Mouse (Mus musculus): Measurements from ENCODE around the gene Wscd2. TPM values are rescaled to one million over a fixed set of nuclear protein-coding genes. Genes with fewer than 3 reads are reported as not detected.
A peak's percentile ranks its signal among the peaks of the same experiment; 100 is the strongest.

The Wscd2 gene
- polyA plus RNA-seq, 1 experiment from 2014 or later: 6.2 TPM

DNA sequence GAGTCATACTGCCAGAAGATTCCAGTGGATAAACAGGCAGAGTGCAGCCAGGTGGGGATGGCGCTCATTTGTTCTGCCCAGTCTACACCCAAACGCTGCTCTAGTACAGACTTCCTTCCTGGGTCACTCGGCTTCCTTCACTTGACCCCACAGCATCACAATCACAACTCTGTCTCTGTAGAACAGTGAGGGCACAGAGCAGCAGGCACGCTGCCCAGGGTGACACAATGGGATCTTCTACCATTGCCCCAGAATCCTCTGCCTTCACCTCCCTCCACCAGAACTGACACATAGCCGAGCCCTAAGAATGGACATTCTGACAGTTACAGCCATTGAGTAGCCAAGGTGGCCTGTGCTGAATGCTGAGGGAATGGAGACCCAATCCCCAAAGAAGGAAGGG, 20.3 kb upstream of the Wscd2 start:
- WGBS: 77% methylated on average over 5 of the region's 5 CpGs

GRCm38 (mm10) chr5:113471417-113471816, 18.7 kb upstream of the Wscd2 start:
- WGBS: 46% methylated on average over 4 of the region's 4 CpGs
- Histone ChIP-seq H3K9me3 (replicated peaks; ENCODE audit: control insufficient read depth, low read length) (no peaks in the 10 kb centered on the region), H3K36me3 (ENCODE audit: control insufficient read depth, insufficient read depth, low read length) (no peaks in the 10 kb centered on the region), H3K4me3 (replicated peaks; ENCODE audit: low read length) (no peak overlapping the region), H3K4me2 (ENCODE audit: low read depth, low read length) (no peak overlapping the region), H3K4me1 (ENCODE audit: control insufficient read depth, insufficient read depth, low read length) (peaks cover 15% of the 10 kb centered on the region), H3K27me3 (ENCODE audit: control insufficient read depth, insufficient read depth, low read length) (no peaks in the 10 kb centered on the region; the same call in 1 of the 2 replicates), H3K27ac (ENCODE audit: low read length) (no peak overlapping the region), H3K9ac (ENCODE audit: low read length) (no peak overlapping the region)
- ATAC-seq (ENCODE audit: insufficient read depth, low FRiP score): no peak

More for the DNA sequence above, 20.3 kb upstream of the Wscd2 start:
- no peak overlapping the region for H3K4me3 ChIP-seq (replicated peaks; ENCODE audit: low read length)
- H3K4me2 ChIP-seq (ENCODE audit: low read depth, low read length): no peak overlapping the region
- peaks cover 15% of the 10 kb centered on the region for H3K4me1 ChIP-seq (ENCODE audit: control insufficient read depth, insufficient read depth, low read length)
- H3K9ac ChIP-seq (ENCODE audit: low read length): no peak overlapping the region
- ATAC-seq (ENCODE audit: insufficient read depth, low FRiP score): no peak
- H3K27ac ChIP-seq (ENCODE audit: low read length): no peak overlapping the region
- H3K27me3 ChIP-seq (ENCODE audit: control insufficient read depth, insufficient read depth, low read length): no peaks in the 10 kb centered on the region; the same call in 1 of the 2 replicates
- no peaks in the 10 kb centered on the region for H3K36me3 ChIP-seq (ENCODE audit: control insufficient read depth, insufficient read depth, low read length)
- no peaks in the 10 kb centered on the region for H3K9me3 ChIP-seq (replicated peaks; ENCODE audit: control insufficient read depth, low read length)

GRCm38 (mm10) chr5:113472339-113472738, 17.8 kb upstream of the Wscd2 start:
- 56% methylated on average over 7 of the region's 7 CpGs for WGBS
- Histone ChIP-seq H3K9ac (ENCODE audit: low read length) (no peak overlapping the region), H3K27me3 (ENCODE audit: control insufficient read depth, insufficient read depth, low read length) (no peaks in the 10 kb centered on the region; the same call in 1 of the 2 replicates), H3K4me1 (ENCODE audit: control insufficient read depth, insufficient read depth, low read length) (peaks cover 10% of the 10 kb centered on the region), H3K4me3 (replicated peaks; ENCODE audit: low read length) (no peak overlapping the region), H3K27ac (ENCODE audit: low read length) (no peak overlapping the region), H3K4me2 (ENCODE audit: low read depth, low read length) (no peak overlapping the region), H3K36me3 (ENCODE audit: control insufficient read depth, insufficient read depth, low read length) (no peaks in the 10 kb centered on the region), H3K9me3 (replicated peaks; ENCODE audit: control insufficient read depth, low read length) (no peaks in the 10 kb centered on the region)
- ATAC-seq (ENCODE audit: insufficient read depth, low FRiP score): no peak

DNA sequence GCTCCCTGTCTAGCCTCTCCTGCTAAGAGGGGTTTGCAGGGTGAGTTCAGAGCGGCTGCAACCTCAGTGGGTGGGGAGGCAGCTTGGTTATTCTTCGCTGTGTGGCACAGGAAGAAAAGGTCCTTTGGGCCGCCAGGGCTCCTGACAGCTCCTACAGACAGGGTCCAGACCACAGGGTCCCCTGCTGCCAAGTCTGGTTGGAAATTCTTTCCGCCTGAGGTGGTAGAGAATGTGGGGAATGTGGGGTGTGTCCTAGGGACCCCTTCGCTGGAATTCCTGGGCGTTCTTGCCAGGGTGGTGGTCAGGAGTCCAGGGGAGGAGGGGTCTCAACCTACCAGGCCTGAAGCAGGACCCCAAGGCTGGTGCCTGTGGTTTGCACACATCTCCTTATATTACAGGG, 13.3 kb upstream of the Wscd2 start:
- WGBS: 17% methylated on average over 6 of the region's 6 CpGs
- 0 out of 2 replicates have a peak, but pooled peaks have one; percentile 21 for ATAC-seq (ENCODE audit: insufficient read depth, low FRiP score)
- H3K27ac ChIP-seq (ENCODE audit: low read length): no peak overlapping the region; the same call in 1 of the 2 replicates

DNA sequence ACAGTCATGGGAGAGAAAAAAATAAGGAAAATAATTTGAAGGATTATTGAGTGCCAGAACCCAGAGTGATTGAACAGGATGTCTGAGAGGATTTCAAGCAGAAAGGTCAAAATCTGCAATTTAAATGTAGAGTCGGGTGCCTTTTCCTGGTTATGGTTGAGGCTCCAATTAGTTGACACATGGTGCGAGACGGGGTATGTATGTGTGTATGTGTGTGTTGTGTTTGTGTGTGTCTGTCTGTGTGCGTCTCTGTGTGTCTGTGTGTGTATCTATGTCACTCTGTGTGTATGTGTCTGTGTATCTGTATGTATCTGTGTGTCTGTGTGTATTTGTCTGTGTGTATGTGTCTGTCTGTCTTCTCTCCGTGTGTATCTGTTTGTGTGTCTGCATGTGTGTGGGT, 11.1 kb upstream of the Wscd2 start:
- WGBS: 87% methylated on average over 5 of the region's 5 CpGs
- no peak for ATAC-seq (ENCODE audit: insufficient read depth, low FRiP score)
- H3K9me3 ChIP-seq (replicated peaks; ENCODE audit: control insufficient read depth, low read length): no peaks in the 10 kb centered on the region

More for the DNA sequence above, 13.3 kb upstream of the Wscd2 start:
- Histone ChIP-seq H3K9me3 (replicated peaks; ENCODE audit: control insufficient read depth, low read length) (no peaks in the 10 kb centered on the region), H3K27me3 (ENCODE audit: control insufficient read depth, insufficient read depth, low read length) (no peaks in the 10 kb centered on the region; the same call in 1 of the 2 replicates), H3K4me2 (ENCODE audit: low read depth, low read length) (no peak overlapping the region), H3K4me3 (replicated peaks; ENCODE audit: low read length) (no peak overlapping the region), H3K36me3 (ENCODE audit: control insufficient read depth, insufficient read depth, low read length) (no peaks in the 10 kb centered on the region), H3K4me1 (ENCODE audit: control insufficient read depth, insufficient read depth, low read length) (no peaks in the 10 kb centered on the region), H3K9ac (ENCODE audit: low read length) (peak overlapping the region; percentile 31; the same call in 1 of the 2 replicates)

DNA sequence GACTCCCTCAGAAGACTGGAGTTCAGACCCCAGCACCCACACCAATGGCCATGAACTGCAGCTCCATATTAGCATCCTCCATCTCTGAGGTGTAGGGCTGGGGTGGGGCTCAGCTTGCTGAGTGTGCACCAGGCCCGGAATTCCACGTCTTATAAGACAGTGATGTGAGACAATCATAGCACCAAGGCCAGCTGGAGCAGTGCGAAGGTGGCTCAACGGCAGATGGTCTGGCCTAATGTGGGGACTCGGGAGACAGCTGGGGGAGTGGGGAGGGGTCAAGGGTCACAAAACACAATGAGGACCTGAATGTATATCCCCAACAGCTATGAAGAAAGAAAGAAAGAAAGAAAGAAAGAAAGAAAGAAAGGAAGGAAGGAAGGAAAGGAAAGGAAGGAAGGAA, 9.7 kb upstream of the Wscd2 start:
- Histone ChIP-seq H3K36me3 (ENCODE audit: control insufficient read depth, insufficient read depth, low read length) (no peaks in the 10 kb centered on the region), H3K9ac (ENCODE audit: low read length) (no peak overlapping the region), H3K4me2 (ENCODE audit: low read depth, low read length) (no peak overlapping the region), H3K27ac (ENCODE audit: low read length) (no peak overlapping the region), H3K4me1 (ENCODE audit: control insufficient read depth, insufficient read depth, low read length) (no peaks in the 10 kb centered on the region), H3K4me3 (replicated peaks; ENCODE audit: low read length) (no peak overlapping the region), H3K27me3 (ENCODE audit: control insufficient read depth, insufficient read depth, low read length) (no peaks in the 10 kb centered on the region), H3K9me3 (replicated peaks; ENCODE audit: control insufficient read depth, low read length) (no peaks in the 10 kb centered on the region)
- WGBS: 55% methylated on average over 5 of the region's 5 CpGs
- no peak for ATAC-seq (ENCODE audit: insufficient read depth, low FRiP score)

More for the DNA sequence above, 11.1 kb upstream of the Wscd2 start:
- Histone ChIP-seq H3K4me3 (replicated peaks; ENCODE audit: low read length) (no peak overlapping the region), H3K36me3 (ENCODE audit: control insufficient read depth, insufficient read depth, low read length) (no peaks in the 10 kb centered on the region), H3K27ac (ENCODE audit: low read length) (no peak overlapping the region), H3K27me3 (ENCODE audit: control insufficient read depth, insufficient read depth, low read length) (no peaks in the 10 kb centered on the region), H3K4me1 (ENCODE audit: control insufficient read depth, insufficient read depth, low read length) (no peaks in the 10 kb centered on the region), H3K4me2 (ENCODE audit: low read depth, low read length) (no peak overlapping the region), H3K9ac (ENCODE audit: low read length) (no peak overlapping the region)

DNA sequence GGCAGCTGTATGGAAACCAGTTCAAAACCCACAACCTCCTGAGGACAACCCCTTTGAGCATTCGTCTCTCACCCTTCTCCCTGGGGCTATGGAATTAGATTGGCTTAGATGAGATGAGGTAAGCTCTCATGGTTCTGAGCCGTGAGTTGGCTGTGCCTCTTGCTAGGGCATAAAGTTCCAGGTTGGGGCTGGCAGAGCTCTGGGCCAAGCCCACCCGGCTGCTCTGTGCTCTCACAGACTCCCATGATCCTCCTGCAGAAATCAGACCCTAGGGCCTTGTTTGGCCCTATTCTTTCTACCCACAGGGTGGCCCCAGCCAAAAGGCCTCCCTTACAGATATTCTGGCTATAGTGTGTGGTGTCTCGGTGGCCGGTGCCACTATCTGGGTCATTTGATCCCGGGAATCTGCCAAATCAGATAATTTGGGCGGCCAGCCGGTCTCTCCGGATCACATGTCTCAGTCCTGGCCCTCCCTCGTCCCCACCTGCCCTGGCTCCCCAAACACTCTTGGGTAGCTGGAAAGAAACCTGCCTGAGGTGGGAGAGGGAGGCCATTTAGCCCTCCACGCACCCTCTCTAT, 4.5 kb upstream of the Wscd2 start:
- peaks cover 15% of the 10 kb centered on the region for H3K27me3 ChIP-seq (ENCODE audit: control insufficient read depth, insufficient read depth, low read length)
- no peaks in the 10 kb centered on the region for H3K9me3 ChIP-seq (replicated peaks; ENCODE audit: control insufficient read depth, low read length)
- H3K9ac ChIP-seq (ENCODE audit: low read length): no peak overlapping the region
- no peaks in the 10 kb centered on the region for H3K36me3 ChIP-seq (ENCODE audit: control insufficient read depth, insufficient read depth, low read length)
- no peak overlapping the region for H3K4me3 ChIP-seq (replicated peaks; ENCODE audit: low read length)
- no peak overlapping the region for H3K4me2 ChIP-seq (ENCODE audit: low read depth, low read length)
- WGBS: 66% methylated on average over 11 of the region's 11 CpGs
- no peak for ATAC-seq (ENCODE audit: insufficient read depth, low FRiP score)
- H3K27ac ChIP-seq (ENCODE audit: low read length): no peak overlapping the region
- 0 out of 2 replicates have a peak, but pooled peaks cover 3% of the 10 kb centered on the region for H3K4me1 ChIP-seq (ENCODE audit: control insufficient read depth, insufficient read depth, low read length)

DNA sequence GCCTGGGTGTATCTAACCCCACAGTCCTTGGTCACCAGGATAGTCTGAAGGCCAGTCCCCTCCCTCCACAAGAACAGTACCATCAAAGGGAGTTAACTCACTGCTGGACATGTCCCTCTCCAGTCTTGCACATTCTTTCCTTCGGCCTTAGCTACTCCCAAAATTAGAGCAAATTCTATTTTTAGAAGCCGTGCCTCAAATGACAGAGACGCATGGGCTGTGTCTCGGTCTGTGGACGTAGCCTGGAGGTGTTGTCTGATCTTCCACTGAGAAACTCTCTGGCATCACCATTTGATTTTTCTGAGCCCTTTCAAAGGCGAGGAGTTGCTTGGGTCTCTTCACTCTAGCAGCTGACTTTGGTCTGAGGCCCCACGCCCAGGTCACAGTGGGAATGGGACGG, 2.3 kb upstream of the Wscd2 start:
- H3K9me3 ChIP-seq (replicated peaks; ENCODE audit: control insufficient read depth, low read length): no peaks in the 10 kb centered on the region
- H3K4me3 ChIP-seq (replicated peaks; ENCODE audit: low read length): no peak overlapping the region
- H3K9ac ChIP-seq (ENCODE audit: low read length): no peak overlapping the region
- no peak for ATAC-seq (ENCODE audit: insufficient read depth, low FRiP score)
- 0 out of 2 replicates have a peak, but pooled peaks cover 7% of the 10 kb centered on the region for H3K4me1 ChIP-seq (ENCODE audit: control insufficient read depth, insufficient read depth, low read length)
- no peak overlapping the region for H3K4me2 ChIP-seq (ENCODE audit: low read depth, low read length)
- H3K36me3 ChIP-seq (ENCODE audit: control insufficient read depth, insufficient read depth, low read length): no peaks in the 10 kb centered on the region
- H3K27me3 ChIP-seq (ENCODE audit: control insufficient read depth, insufficient read depth, low read length): peaks cover 26% of the 10 kb centered on the region
- 51% methylated on average over 8 of the region's 8 CpGs for WGBS
- peak overlapping the region; percentile 15; the same call in 1 of the 2 replicates for H3K27ac ChIP-seq (ENCODE audit: low read length)

DNA sequence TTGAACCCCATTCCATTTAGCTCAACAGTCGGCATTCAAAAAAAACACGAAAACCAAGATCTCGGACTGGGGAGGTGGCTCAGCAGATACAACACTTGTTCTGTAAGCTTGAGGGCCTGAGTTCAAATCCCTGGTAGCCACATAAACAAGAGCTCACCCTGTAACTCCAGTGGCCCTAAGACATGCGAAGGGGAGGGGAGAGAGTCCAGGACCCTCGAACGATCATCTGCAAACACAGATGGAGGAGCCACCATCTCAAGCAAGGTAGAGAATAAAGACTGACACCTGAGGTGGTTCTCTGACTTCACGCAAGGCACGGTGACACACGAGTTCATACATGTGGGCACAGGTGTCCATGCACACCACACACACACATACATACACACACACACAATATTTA, 516 bp upstream of the Wscd2 start:
- 0 out of 2 replicates have a peak, but pooled peaks cover 7% of the 10 kb centered on the region for H3K4me1 ChIP-seq (ENCODE audit: control insufficient read depth, insufficient read depth, low read length)
- no peak for ATAC-seq (ENCODE audit: insufficient read depth, low FRiP score)
- H3K9me3 ChIP-seq (replicated peaks; ENCODE audit: control insufficient read depth, low read length): no peaks in the 10 kb centered on the region
- peaks cover 26% of the 10 kb centered on the region for H3K27me3 ChIP-seq (ENCODE audit: control insufficient read depth, insufficient read depth, low read length)
- no peak overlapping the region for H3K4me3 ChIP-seq (replicated peaks; ENCODE audit: low read length)
- no peaks in the 10 kb centered on the region for H3K36me3 ChIP-seq (ENCODE audit: control insufficient read depth, insufficient read depth, low read length)
- 87% methylated on average over 9 of the region's 9 CpGs for WGBS
- no peak overlapping the region for H3K27ac ChIP-seq (ENCODE audit: low read length)
- H3K4me2 ChIP-seq (ENCODE audit: low read depth, low read length): no peak overlapping the region
- no peak overlapping the region for H3K9ac ChIP-seq (ENCODE audit: low read length)

All from stomach, embryonic 16.5 days (tissue).